Mouse (Mus musculus) limb, embryonic 14.5 days (tissue): ENCODE measurements at regions not wholly inside any gene's neighbourhood (a gene's known extent, or its start where the extent isn't known, plus 50 kb on each side); places are given as distances from the start of the nearest gene placed in this dataset.
A peak's percentile ranks its signal among the peaks of the same experiment; 100 is the strongest.

Experiments used
- ATAC-seq: fragments of 200-750 bp; cut with Nextera tagmentation; 2 replicates; pipeline ENCODE4 v1.8.0; 2017; ENCODE audit warnings: low read depth, moderate number of reproducible peaks, moderate TSS enrichment; ENCODE audit not compliant: low FRiP score
- DNase-seq: peaks from one replicate; pipeline ENCODE4 v3.0.0-alpha.2; 2015; ENCODE audit warnings: low spot score
- H3K27ac ChIP-seq: fragments of 300-500 bp; sonication (generic); replicated peaks from 2 replicates; pipeline ENCODE4 v1.5.1; 2014; ENCODE audit warnings: low read depth, mild to moderate bottlenecking, low read length, moderate library complexity, mixed read lengths
- H3K27me3 ChIP-seq: fragments of 300-500 bp; sonication (generic); 2 replicates; pipeline ENCODE4 v1.6.1; 2014; ENCODE audit warnings: low read length, mixed read lengths; ENCODE audit not compliant: control insufficient read depth, insufficient read depth
- H3K36me3 ChIP-seq: fragments of 300-500 bp; sonication (generic); 2 replicates; pipeline ENCODE4 v1.6.1; 2014; ENCODE audit warnings: mild to moderate bottlenecking, low read length, moderate library complexity, mixed read lengths; ENCODE audit not compliant: control insufficient read depth, insufficient read depth
- H3K4me1 ChIP-seq: fragments of 300-500 bp; sonication (generic); 2 replicates; pipeline ENCODE4 v1.6.1; 2014; ENCODE audit warnings: antibody characterized with exemption, low read length, mixed read lengths; ENCODE audit not compliant: control insufficient read depth, insufficient read depth
- H3K4me2 ChIP-seq: fragments of 300-500 bp; sonication (generic); replicated peaks from 2 replicates; pipeline ENCODE4 v1.6.1; 2014; ENCODE audit warnings: low read depth, mild to moderate bottlenecking, low read length, moderate library complexity; ENCODE audit not compliant: severe bottlenecking
- H3K4me3 ChIP-seq: fragments of 300-500 bp; sonication (generic); replicated peaks from 2 replicates; pipeline ENCODE4 v1.5.1; 2014; ENCODE audit warnings: low read length
- H3K9ac ChIP-seq: fragments of 300-500 bp; sonication (generic); 2 replicates; pipeline ENCODE4 v1.6.1; 2014; ENCODE audit warnings: mild to moderate bottlenecking, low read depth, low read length, moderate library complexity; ENCODE audit not compliant: severe bottlenecking
- H3K9me3 ChIP-seq: fragments of 300-500 bp; sonication (generic); 2 replicates; pipeline ENCODE4 v1.6.1; 2016; ENCODE audit warnings: low read length; ENCODE audit not compliant: control insufficient read depth
- POLR2A ChIP-seq: fragments of 200-500 bp; IDR thresholded peaks from 2 replicates; pipeline ENCODE4 v1.8.0; 2012; ENCODE audit warnings: inconsistent platforms, mild to moderate bottlenecking, moderate library complexity, borderline replicate concordance; ENCODE audit not compliant: insufficient read depth, insufficient read length; ENCODE audit errors: extremely low read depth
- WGBS: fragments of 180-500 bp; shearing (Covaris S2); extraction: QIAGEN DNeasy Blood & Tissue Kit; methylation state at CpG from one replicate; pipeline ENCODE4 v1.1.7; 2014; 5-methylcytosine and 5-hydroxymethylcytosine counted together

DNA sequence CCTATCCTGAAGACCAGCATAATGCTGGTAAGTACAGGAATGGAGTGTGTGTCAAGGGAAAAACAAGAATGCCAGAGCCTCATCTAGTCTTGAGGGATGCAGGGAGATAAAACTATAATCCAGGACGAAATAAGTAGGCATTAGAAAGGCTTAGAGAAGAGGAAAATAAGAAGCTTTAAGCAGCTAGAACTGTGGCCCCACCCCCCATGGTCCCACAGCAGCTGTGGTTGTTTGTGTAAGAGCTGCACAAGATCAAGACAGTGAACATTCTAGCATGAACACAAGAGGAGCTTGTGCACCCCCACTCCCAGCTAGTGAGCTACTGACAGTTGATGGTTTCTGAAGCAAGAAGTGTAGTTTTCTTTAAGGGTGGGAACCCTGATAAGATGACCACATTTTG is 315.9 kb downstream of the Tmem135 start:
- Histone ChIP-seq H3K9me3 (no peaks in the 10 kb centered on the region), H3K4me1 (no peaks in the 10 kb centered on the region), H3K4me3 (no peak overlapping the region), H3K27me3 (no peaks in the 10 kb centered on the region), H3K27ac (no peak overlapping the region), H3K36me3 (no peaks in the 10 kb centered on the region), H3K4me2 (no peak overlapping the region), H3K9ac (no peak overlapping the region)
- WGBS, result 47% methylated on average over 1 of the region's 1 CpGs
- DNase-seq, result no peak
- ATAC-seq, result no peak
- no peak for TF ChIP-seq POLR2A

DNA sequence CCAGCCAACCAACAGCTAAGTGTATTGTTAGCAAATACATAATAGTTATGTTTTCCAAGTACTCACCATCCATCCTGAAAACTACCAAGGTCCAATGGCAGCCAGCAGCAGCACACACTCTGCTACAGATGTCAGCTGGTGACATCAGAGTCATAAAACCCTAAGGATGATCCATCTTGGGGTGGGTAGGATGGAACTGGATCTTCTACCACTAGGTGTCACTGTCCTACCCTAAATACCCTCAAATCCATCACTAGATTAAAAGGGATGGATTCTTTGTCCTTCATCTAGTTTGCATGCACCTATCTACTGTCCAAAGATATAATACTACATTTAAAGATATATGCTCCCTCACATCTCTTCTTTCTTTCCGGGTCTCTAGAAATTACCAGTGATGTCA is 317.7 kb downstream of the Tmem135 start:
- Histone ChIP-seq H3K36me3 (no peaks in the 10 kb centered on the region), H3K4me1 (no peaks in the 10 kb centered on the region), H3K9me3 (no peaks in the 10 kb centered on the region), H3K27ac (no peak overlapping the region), H3K4me3 (no peak overlapping the region), H3K9ac (no peak overlapping the region), H3K27me3 (no peaks in the 10 kb centered on the region), H3K4me2 (no peak overlapping the region)
- peak; percentile 48 for DNase-seq
- ATAC-seq, result no peak
- no peak for TF ChIP-seq POLR2A
- 84% methylated on average over 1 of the region's 1 CpGs for WGBS

DNA sequence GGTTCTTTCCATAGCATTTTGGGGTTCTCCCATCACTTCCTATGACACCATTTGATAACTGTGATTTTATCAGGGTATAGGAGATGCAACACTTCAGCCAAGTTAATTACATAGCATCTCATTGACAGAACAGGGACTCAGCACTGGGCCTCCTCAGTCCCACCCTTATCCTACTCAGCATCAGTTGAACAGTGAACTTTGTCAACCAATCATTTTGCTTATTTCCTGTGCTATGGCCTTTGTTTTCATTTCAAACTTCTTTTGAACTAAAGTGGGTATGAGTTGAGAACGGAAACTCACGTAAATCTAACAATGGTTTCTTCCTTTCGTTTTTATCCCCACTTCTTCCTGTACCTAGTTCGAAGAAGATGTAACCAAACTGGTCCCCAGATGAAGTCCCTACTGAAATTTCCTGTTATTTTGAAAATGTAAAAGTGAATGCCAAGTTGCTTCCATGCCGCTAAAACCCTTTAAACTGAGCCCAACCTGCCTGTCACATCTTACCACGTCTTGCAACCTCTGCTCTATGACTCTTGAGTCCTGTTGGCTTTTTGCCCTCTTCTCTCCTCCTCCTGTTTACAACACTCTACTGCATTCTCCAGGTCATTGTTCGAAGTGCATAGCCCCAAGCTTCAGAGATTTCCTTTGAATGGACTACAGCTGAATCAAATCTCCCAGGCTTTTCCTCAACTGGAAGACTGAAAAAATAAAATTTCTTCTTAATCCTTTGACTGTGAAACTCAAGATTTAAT is 329.9 kb downstream of the Tmem135 start:
- Histone ChIP-seq H3K4me1 (no peaks in the 10 kb centered on the region), H3K9ac (no peak overlapping the region), H3K27me3 (no peaks in the 10 kb centered on the region), H3K4me3 (no peak overlapping the region), H3K9me3 (no peaks in the 10 kb centered on the region), H3K27ac (no peak overlapping the region), H3K36me3 (no peaks in the 10 kb centered on the region), H3K4me2 (no peak overlapping the region)
- no peak for ATAC-seq
- DNase-seq, result no peak
- TF ChIP-seq POLR2A, result no peak
- 84% methylated on average over 7 of the region's 7 CpGs for WGBS

DNA sequence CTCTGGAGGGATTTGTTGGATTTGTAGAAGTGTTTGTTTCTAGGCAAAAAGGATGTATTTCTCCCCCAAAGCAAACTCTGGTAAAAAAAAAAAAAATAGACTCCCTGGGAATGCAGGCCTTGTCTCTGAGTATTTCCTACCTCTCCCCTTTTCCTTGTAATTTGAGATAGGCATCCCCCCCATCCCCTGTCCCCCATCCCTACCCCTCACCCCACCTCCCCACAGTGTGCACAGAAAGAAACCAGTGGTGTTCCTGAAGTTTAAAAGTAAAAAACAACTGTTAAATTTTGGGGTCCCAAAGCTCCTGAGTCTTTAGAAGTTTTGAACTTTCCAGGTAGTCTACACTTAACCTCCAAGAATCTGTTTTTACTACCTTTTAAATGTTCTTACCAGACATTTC is 334.0 kb downstream of the Tmem135 start:
- no peak overlapping the region for H3K4me3 ChIP-seq
- H3K9ac ChIP-seq, result no peak overlapping the region
- no peak overlapping the region for H3K27ac ChIP-seq
- H3K27me3 ChIP-seq, result no peaks in the 10 kb centered on the region
- no peaks in the 10 kb centered on the region for H3K4me1 ChIP-seq
- no peaks in the 10 kb centered on the region for H3K36me3 ChIP-seq
- no peak for TF ChIP-seq POLR2A
- no peak overlapping the region for H3K4me2 ChIP-seq
- ATAC-seq, result peak; percentile 80
- DNase-seq, result peak; percentile 14
- H3K9me3 ChIP-seq, result no peaks in the 10 kb centered on the region

DNA sequence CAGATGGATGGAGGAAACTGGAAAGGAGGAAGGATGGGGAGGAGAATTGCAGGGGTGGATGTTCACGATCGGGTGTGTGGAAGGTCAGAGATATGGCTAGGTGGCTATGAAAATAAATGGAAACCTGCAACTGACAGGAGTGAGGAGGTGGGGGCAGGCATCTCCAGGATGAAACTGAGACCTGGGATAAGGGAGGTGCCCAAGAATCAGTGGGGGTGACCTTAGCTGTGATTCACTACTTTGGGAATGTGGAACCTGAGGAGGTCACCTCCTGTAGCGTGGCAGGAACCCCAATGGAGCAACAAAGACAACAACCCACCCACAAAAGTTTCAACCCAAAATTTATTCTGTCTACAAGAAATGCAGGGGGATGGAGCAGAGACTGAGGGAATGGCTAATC is 339.6 kb downstream of the Tmem135 start:
- no peaks in the 10 kb centered on the region for H3K27me3 ChIP-seq
- no peak overlapping the region for H3K9ac ChIP-seq
- no peak for DNase-seq
- H3K9me3 ChIP-seq, result no peaks in the 10 kb centered on the region
- 90% methylated on average over 3 of the region's 3 CpGs for WGBS
- no peak overlapping the region for H3K27ac ChIP-seq
- no peak for ATAC-seq
- no peak for TF ChIP-seq POLR2A
- H3K4me2 ChIP-seq, result no peak overlapping the region
- no peak overlapping the region for H3K4me3 ChIP-seq
- H3K4me1 ChIP-seq, result no peaks in the 10 kb centered on the region
- no peaks in the 10 kb centered on the region for H3K36me3 ChIP-seq
